Mouse (Mus musculus): ENCODE data around the gene Oas1h.
"Not testable (repeated sequence)": the region's sequence is repeated elsewhere in the genome, so short reads cannot be mapped to it uniquely, and the experiment has no call there.

The Oas1h gene

DNA sequence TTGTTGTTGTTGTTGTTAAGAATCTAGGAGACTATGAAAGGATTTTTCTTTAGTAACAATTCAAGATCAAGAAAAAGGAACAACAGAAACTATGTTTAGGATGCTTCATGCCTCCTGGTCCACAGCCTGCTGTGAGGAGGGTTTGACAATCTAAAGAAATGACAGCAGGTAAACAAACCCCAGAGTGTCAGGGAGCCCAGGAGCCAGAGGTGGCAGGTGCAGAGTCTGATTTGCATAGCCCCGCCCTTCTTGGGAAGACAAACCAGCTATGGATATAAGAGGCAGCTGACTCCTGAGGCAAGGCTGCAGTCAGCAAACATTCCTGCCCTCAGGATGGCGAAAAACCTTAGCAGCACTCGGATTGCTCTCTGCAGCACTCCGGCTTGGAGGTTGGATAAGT is at the start of gene Oas1h:
Gene Oas1h, plus strand, starts transcription at position 301 of the 400 bp plus-strand sequence.
- no peak for DNase-seq

DNA sequence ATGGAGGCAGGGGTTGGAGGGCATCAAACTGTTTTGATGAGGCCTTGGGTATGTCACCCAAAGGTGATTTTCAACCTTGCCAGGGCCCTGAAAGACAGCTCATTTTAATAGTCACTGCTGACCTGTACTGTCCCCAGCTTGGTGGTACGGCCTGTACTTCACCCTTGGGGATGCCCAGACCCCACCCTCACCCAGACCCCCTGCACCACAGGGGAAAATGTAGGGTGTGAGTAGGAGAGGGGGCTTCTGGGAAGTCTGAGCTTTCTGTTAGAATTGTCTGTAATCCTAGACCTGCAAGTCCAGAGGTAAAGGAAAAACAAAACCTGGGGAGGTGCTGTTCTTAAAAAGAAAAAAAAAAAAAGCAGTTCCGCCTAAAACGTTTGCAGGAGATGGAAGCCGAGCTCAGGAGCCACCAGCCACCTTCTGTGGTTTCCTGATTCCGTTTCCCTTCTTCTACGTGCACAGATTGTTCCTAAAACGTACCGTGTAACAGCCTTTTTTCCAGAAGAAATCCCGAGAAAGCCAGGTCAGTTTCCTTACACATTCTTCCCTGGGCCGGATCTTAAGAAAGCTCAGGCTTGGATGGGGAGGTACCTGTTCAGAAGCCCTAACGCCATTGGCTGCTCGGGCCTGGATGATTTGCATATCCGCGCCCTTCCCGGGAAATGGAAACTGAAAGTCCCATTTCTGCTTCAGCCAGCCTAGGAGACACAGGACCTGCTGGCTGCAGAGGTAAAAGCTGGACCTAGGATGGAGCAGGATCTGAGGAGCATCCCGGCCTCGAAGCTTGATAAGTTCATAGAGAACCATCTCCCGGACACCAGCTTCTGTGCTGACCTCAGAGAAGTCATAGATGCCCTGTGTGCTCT is 49.0 kb upstream of the Oas1h start, which contains the start of gene Oas1c:
Gene Oas1c, minus strand, starts transcription at position 564 of the 869 bp plus-strand sequence.
- peak; percentile 88 for DNase-seq

DNA sequence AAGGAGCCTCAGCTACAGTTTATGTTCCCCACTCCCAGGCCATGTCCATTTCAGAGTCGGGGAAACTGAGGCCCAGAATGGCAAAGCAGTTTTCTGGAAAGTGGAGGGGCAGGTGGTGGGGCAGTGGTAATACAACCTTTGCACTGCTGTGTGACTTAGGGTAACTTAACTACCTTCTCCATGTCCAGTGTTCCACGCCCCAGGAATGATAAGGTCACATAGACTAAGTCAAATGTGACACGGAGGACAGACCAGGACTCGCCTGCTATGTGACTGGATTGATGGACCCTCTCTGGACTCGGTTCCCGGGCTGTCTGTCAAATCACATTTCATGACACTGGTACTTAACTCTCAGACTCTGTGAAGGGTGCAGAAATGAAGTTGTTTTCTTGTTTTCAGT is 48.2 kb upstream of the Oas1h start:
- no peak for DNase-seq

DNA sequence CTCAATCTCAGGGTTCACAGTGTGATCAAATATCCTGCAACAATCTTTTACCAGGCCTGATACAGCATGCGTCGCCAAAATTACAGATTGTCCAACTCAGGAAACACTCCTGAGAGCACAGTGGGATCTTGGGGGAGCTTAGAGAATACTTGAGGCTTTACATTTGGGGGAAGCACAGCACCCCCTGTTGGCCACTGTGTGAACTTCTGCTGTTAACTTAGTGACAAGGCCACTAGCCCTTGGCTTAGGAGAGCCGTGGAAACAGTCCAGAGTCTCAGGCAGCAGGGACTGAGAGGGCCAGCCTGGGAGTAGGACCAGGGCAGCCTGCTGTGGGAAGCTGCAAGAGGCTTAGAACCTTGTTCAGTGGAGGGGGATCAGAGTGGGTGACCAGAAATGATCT is 45.3 kb upstream of the Oas1h start:
- DNase-seq: peak in 1 of 2 experiments; percentile 28

DNA sequence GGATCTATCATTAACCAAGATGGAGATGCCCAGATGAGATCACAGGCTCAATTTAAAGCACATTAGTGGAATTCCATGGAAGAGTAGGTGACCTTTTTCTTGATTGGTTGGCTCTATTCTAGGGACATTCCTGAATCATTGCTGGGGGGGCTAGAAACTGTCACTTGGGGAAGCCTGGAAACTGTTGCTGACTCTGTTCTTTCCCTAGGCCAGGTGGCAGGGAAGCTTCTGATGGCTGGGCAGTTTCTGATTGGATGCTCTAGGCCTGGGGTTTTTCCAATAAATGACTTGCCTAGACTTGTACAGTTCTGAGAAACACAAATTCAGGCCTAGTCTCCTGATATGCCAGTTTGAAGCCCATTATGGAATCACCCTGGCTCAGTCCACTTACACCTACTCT is 42.2 kb upstream of the Oas1h start:
- DNase-seq: no peak

DNA sequence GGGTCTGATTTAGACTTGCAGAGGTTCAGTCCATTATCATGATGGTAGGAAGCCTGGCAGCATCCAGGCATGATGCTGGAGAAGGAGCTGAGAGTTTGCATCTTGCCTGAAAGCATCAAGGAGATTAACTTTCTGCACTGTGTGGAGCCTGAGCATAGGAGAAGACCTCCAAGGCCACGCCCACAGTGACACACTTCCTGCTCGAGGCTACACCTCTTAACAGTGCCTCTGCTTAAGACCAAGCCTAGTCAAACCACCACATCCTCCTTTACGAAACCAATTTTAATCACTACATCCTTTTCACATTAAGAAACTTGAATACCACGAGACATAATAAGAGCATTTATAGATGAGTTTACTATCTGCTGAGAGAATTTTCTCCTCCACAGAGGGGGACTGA is 30.2 kb upstream of the Oas1h start:
- no peak for DNase-seq

DNA sequence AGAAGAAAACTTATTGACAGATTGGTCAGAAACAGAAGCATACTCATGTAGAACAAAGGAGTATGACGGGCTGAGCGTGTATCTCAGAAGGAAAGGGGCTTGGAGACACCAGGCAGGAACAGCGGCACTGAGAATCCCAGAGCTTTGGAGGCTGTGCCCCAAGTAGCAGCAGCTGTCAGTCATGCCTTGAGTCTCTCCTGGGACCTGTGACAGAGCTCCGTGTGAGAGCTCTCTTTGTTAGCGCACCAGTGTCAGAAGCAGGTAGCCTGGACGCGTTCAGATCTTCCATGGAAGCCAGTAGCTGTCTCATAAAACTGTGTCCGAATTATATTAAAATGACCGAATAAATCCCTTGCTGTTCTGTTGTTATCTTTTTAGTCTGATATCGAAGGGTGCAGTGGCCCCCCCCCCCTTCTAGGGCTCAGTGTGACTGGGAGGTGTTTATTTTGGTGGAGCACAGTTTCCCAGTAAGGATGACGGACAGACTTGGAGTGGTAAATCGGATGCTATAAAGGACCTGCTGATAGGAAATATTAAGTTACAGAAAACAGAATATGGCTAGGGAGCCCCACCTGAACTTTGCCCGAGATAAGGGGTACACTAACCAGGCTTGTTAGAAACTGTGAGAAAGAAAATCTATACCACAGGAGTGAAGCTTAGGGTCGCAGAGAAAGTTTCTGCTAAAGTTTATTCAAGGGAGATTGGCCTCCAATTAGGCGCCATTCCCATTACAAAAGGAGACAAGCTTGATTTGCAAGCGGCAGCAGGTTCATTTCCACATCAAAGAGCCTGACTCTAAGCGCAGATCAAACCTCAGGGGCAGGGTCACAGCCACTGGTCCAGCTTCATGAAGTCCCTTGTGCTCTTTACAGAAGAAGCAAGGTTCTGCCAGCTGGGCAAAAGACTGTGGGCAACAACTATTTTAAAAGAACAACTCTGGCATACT is 27.6 kb upstream of the Oas1h start:
- no peak for DNase-seq

DNA sequence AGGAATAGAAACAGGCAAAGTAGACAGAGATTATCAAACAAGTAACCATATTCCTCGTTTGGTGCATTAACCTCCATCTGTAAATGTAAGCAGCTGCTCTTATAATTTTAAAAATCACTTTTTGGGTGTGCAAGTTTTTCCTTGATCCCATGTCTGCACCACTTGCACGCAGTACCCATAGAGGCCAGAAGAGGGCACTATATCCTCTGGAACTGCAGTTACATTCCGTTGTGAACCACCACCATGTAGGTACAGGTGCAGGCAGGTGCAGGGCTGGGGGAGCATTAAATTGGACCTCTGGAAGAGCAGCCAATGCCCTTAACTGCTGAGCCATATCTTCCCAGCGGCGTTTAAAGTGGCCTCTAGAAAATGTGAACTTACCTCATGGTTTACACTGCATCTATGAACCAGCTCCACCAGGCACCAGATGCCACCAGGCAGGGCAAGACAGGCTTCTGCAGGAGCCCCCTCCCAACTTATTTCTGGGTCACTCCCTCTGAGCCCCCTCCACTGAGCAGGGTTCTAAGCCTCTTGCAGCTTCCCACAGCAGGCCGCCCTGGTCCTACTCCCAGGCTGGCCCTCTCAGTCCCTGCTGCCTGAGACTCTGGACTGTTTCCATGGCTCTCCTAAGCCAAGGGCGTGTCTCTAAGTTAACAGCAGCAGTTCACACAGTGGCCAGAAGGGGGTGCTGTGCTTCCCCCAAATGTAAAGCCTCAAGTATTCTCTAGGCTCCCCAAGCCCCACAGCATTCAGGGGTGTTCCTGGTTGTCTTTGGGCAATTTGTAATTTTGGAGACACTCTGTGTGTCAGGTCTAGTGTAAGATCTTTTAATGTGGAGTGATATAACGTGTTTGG is 24.3 kb upstream of the Oas1h start:
- DNase-seq: peak in 1 of 2 experiments; percentile 42

DNA sequence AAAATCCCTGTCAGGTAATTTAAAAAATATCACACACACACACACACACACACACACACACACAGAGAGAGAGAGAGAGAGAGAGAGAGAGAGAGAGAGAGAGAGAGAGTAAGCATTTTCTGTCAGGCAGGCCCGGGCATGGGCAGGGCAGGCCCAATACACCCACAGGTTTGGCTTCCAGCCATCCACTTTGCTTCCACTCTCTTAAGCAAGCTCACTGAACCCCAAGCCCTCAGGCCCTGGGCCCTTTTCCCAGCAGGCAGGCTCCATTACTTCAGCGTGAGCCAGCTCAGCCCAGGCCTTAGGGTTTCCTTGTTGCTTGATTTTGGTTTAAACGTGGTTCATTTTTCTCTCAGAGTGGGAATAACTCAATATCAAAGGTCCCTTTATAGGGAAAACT is 16.5 kb upstream of the Oas1h start:
- DNase-seq: no peak

DNA sequence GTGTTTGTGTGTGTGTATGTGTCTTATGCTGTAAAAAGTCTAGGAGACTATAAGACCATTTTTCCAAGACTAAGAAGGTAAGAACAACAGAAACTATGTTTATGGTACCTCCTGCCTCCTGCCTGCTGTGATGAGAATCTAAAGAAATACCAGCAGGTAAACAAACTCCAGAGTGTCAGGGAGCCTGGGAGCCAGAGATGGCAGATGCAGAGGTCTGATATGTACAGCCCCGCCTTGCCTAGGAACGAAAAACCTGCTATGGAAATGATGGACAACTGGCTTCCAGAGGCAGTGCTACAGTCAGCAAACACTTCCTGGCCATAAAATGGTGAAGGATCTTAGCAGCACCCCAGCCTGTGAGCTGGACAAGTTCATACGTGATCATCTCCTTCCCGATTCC is 14.2 kb upstream of the Oas1h start, which contains the start of gene Oas1f:
Gene Oas1f, plus strand, starts transcription at position 301 of the 400 bp plus-strand sequence.
- no peak for DNase-seq

DNA sequence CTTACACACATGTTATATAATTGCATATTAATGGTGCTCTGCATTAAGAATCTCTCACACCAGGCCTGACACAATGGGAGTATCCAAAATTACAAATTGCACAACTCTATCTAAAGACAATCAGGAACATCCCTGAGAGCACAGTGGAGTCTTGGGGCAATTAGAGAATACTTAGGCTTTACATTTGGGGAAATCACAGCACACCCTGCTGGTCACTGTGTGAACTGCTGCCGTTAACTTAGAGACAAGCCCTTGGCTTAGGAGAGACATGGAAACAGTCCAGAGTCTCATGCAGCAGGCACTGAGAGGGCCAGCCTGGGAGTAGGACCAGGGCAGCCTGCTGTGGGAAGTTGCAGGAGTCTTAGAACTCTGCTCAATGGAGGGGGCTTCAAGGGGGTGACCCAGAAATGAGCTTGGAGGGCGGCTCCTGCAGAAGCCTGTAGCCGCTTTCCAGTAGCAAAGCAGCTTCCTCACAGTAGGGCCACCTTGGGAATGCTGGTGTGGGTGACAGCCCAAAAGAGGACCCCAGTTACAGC is 11.6 kb upstream of the Oas1h start:
- peak in 1 of 2 experiments; percentile 37 for DNase-seq

DNA sequence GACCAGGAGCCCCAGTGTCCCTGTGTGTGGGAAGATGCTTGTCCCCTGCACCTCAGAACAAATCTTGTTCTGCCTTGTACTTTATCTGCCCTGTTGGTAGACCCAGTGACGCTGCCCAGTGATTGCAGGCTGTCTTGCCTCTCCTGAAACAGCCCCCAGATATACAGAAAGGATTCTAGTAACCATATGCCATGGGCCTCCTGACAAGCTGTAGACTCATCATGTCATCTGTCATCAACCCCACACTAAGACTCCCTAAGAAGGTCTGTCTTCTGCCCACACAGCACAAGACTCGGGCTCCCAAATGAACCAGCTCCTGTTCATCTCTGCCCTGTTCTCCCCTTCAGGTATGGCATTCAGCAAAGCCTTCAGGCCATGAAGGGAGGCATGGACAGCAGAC is 2.0 kb upstream of the Oas1h start:
- DNase-seq: no peak

DNA sequence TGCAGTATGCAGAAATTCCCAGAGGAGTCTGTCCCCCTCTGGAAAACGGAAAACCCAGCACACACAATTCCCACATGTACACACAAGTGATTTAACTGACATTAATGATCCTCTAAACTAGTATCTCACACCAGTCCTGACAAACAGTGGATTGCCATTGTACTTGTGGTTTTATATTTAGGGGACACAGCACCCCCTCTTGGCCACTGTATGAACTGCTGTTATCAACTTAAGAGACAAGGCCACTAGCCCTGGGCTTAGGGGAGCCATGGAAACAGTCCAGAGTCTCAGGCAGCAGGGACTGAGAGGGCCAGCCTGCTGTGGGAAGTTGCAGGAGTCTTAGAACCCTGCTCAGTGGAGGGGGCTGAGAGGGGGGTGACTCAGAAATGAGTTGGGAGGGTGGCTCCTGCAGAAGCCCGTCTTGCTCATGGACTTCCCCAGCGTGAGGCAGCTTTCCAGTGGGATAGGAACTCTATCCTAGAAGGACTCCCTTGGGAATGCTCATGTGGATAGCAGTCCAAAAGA is 4.2 kb downstream of the Oas1h start:
- DNase-seq: no peak

DNA sequence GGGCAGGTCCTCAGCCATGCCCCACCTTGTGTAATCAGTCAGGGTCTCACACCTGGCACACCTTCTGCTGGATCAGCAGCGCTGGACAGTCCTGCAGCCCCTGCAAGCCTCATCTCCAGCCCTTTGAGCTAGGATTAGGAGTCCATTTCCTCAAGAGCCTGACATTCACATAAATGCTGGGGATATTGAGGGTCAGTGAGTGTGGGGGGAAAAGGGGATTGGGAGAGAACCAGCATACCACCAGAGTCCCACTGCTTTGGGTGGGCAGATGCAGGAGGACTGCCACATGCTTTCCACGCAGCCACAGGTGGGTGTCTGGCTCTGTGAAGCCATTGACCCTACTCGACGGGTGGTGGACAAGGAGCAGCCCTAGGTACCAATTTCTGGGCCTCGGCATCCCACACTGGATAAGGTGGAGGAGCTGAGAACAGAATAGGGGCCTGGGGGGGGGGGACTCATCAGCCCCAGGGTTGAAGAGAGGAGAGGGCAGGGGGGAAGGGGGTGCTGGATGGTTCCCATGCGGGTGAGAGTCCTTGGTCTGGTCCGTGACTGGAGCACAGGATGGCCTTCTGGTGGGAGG is 8.3 kb downstream of the Oas1h start:
- no peak for DNase-seq

DNA sequence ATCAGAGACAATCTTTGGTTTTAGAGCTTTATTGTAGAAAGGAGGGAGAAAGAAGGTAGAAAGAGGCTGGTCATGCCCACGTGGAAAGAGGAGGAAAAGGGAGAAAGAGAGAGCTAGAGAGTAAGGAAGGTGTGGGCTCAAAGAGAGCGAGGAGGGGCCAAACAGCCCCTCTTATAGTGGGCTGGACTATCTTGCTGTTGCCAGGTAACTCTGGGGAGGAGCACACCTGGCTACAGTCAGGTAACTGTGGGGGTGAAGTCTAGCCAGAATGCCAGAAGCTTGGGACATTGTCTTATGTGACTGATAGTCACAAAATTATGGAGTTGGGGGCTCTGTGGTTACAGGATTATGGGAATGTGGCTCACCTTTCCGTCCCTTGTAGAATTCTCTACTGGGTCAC is 8.9 kb downstream of the Oas1h start:
- DNase-seq: no peak

DNA sequence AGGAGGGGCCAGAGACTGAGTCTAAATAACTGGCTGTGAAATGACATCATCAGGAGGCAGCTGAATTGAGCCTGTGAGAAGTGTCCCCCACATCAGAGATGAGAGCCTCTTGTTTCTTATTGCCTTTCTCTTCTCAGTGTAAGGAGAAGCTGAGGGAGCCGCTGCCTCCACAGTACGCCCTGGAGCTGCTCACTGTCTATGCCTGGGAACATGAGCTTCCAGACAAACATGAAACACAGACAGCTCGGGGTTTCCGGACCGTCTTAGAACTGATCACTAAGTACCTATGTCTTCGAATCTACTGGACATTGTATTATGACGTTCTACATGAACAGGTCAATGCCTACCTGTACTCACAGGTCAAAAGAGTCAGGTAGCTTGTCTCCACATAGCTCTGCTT is 9.6 kb downstream of the Oas1h start:
- no peak for DNase-seq

DNA sequence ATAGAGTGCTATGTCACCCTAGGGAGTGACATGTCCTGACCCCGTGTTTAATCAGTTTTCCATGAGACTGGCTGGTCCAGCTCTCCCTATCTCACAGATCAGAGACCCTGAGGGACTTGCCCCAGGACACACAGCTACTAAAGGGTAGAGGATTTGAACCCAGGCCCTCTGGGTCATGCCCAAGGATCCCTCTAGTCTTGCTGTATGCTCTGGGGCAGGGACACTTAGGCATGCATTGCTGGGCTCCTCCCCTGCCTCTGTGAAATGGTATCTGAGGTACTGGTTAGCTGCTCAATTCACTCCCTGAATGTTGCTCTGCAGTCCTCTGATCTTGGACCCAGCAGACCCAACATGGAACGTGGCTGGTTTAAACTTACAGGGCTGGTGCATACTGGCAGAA is 10.2 kb downstream of the Oas1h start:
- DNase-seq: no peak

DNA sequence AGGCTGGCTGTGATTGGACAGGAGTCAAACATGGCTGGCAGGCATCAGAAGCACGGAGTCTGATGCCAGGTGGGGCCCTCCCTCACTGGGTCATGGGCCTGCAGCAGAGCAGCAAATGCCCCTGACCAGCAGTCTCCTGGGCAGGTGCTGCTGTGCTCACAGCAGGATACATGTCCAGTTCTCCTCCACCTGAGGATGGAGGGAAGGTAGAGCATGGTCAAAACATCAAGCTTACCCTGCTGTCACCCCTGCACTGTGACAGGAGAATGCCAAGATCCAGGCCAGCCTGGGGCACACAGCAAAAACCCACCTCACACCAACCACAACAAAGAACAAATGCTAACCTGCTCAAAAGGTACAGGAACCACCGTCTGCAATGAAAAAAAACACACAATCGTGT is 15.6 kb downstream of the Oas1h start:
- not testable (repeated sequence) for DNase-seq

DNA sequence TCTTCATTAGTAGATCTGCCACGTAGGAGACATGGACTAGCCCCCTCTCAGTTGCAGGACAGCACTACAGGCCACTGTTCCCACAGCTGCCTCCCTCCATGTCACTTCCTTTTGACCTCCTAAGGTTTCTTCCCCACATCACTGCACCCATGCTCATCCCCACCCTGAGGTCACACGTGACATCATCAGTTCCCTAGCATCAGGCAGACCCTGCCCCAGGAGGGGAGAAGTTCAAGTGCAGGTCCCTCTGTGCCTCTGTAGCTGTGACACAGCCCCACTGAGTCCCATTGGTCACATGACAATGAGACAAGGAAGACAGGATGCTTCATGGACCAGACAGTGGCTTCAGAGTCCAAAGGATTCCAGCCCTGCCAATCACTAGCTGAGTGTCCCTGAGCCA is 16.2 kb downstream of the Oas1h start:
- DNase-seq: not testable (repeated sequence)

DNA sequence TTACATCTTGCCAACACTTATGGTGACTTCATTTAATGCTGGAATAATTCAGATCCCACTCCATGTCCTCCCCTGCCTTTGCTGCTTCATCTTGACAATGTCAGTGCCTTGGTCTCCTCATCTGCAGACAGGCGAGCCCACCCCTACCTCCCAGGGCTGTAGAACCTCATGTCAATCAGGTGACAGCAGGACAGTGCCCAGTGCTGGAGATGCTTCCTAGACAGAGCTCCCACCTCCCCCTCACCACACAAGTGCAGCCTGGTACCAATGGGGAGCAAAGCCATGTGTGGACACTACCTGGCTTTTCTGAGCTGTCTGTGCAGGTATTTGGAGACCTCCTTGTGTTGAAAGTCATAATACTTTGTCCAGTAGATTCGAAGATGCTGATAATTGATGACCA is 17.6 kb downstream of the Oas1h start:
- DNase-seq: not testable (repeated sequence)

DNA sequence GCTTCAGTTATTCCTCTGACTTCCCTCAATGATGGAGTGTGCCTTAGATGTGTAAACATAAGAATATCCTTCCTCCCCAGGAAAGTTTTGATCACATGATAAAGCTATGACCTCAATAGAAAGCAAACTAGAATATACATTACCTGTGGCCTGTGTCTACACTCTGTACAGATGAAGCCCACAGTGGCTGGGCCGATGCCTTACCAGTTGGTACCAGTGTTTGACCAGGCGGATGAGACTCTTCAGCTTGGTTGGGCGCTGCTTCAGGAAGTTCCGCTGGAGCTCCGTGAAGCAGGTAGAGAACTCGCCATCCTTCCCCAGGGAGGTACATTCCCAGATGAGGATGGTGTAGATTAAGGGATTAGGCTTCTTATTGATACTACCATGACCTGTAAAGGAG is 20.5 kb downstream of the Oas1h start:
- DNase-seq: not testable (repeated sequence)

DNA sequence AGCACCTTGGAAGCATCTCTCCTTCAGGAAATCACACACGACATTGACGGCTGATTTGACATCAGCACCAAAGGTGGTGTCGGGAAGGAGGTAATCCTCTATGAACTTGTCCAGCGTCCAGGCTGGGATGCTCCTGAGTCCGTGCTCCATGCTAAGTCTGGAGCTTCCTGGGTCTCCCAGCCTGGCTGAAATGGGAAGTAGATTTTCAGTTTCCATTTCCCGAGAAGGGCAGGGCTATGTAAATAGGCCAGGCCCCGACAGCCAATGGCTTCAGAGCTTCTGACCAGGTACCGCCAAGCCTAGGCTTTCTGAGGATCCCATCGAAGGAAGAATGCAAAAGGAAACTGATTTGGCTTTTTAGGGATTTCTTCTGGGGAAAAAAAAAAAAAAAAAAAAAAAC is 26.2 kb downstream of the Oas1h start, which contains the start of gene Oas1g:
Gene Oas1g, minus strand, starts transcription at position 201 of the 400 bp plus-strand sequence.
- DNase-seq: not testable (repeated sequence)

Data from lung, postnatal 4 days (tissue).